Mouse (Mus musculus): Measurements from ENCODE around the gene Ptprj.
"Not testable (repeated sequence)": the region's sequence is repeated elsewhere in the genome, so short reads cannot be mapped to it uniquely, and the experiment has no call there.

Ptprj gene

DNA sequence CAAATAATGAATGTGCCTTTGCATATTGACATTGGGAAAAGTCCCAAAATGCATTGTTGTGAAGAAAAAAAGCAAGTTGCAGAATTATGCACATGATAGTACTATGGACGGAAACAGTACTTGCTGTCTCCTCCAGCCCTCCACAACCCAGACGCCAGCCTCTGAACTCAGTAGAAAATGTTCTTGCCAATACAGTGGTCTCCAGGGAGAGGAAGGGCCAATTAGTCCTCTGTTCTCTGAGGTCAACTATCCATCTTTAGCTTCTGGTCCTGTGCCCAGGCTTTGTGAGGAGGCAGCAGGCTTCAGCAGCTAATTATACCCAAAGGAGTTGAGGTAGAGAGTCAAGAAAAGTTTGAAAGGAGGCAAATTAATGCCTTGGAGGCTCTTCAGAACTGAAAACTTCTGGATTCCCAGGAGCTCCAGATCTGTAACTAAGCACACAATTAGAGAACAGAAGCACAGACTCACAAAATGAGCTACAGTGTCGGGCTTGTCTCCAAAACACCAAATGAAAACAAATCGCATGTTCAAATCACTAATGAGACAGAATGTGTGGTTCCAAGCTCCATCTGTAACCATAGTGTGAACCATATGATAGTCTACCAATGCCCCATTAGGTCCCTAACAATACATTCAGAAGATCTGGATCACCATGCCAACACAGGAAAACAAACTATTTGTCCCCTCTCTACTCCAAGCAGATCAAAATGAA is 166.2 kb downstream of the Ptprj start:
- not testable (repeated sequence) for DNase-seq (ENCODE audit: low spot score)

DNA sequence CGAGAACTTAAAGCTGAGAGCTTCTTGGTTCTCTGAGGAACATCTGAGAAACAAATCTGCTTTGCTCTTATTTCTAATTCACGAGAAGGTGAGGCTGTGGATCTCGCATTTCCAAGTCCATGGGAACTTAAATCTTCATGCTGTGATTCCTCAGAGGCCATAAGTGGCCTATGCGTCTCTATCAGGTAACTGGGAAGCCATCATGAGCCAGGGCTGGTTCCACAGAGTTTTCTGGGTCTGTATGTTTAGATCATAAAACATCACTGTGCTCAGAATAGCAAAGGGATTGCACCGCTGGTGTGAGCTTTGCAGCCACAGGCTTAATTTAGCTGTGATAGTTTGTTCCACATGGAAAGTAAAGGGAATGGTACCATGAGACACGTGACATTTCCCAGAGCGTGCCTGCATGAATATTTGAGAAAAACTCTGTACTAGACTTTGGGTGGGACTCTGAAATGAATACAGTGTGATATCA is 181.8 kb downstream of the Ptprj start, which contains the start of gene Olfr1274-ps:
Gene Olfr1274-ps (plus strand): TSS at position 51 of the 475 bp plus-strand sequence.
- not testable (repeated sequence) for DNase-seq (ENCODE audit: low spot score)

All from urinary bladder, postnatal 25 days (tissue).